Mouse (Mus musculus) adrenal gland, postnatal 4 days (tissue): ENCODE data around the gene Rpl19. TPM values are rescaled to one million over a fixed set of nuclear protein-coding genes. Genes with fewer than 3 reads are reported as not detected.

Source experiments
- DNase-seq, 2 experiments: peaks; one replicate each; pipeline ENCODE4 v3.0.0; 2021 to 2022; ENCODE audit warnings: low spot score in 2 of 2, mixed read lengths in 2 of 2
- total RNA-seq, 2 experiments: library from RNA; stranded (reverse); gene quantifications; 2 replicates each; pipeline ENCODE4 v1.2.3; 2021

Gene Rpl19
- total RNA-seq, 2 experiments from 2014 or later = 1,362 to 1,367 TPM

GRCm38 (mm10) chr11:97998074-97998793 lies 28.3 kb upstream of the Rpl19 start:
- DNase-seq = no peak

- no peak for DNase-seq
Measured at GRCm38 (mm10) chr11:97998898-97999608, 27.5 kb upstream of the Rpl19 start.

- DNase-seq = no peak
Measured at GRCm38 (mm10) chr11:97999748-98000147, 26.8 kb upstream of the Rpl19 start.

GRCm38 (mm10) chr11:98000378-98001140 lies 26.0 kb upstream of the Rpl19 start:
- DNase-seq = no peak

- DNase-seq = no peak
Measured at GRCm38 (mm10) chr11:98001351-98001824, 25.1 kb upstream of the Rpl19 start.

- DNase-seq = no peak
Measured at GRCm38 (mm10) chr11:98001986-98002385, 24.5 kb upstream of the Rpl19 start.

- peak; percentile 61 to 70 for DNase-seq
Measured at GRCm38 (mm10) chr11:98002627-98003026, 23.9 kb upstream of the Rpl19 start.

- no peak for DNase-seq
Measured at GRCm38 (mm10) chr11:98003171-98003671, 23.3 kb upstream of the Rpl19 start.

GRCm38 (mm10) chr11:98004161-98004560 lies 22.3 kb upstream of the Rpl19 start:
- DNase-seq = no peak

GRCm38 (mm10) chr11:98005076-98005475 lies 21.4 kb upstream of the Rpl19 start:
- no peak for DNase-seq

GRCm38 (mm10) chr11:98005686-98006085 lies 20.8 kb upstream of the Rpl19 start:
- DNase-seq = no peak

GRCm38 (mm10) chr11:98008087-98008486 lies 18.4 kb upstream of the Rpl19 start:
- DNase-seq = no peak

- no peak for DNase-seq
Measured at GRCm38 (mm10) chr11:98011716-98012115, 14.8 kb upstream of the Rpl19 start.

GRCm38 (mm10) chr11:98012831-98013230 lies 13.7 kb upstream of the Rpl19 start:
- no peak for DNase-seq

- no peak for DNase-seq
Measured at GRCm38 (mm10) chr11:98016177-98016576, 10.3 kb upstream of the Rpl19 start.

GRCm38 (mm10) chr11:98016824-98017223 lies 9.7 kb upstream of the Rpl19 start:
- DNase-seq = no peak

- no peak for DNase-seq
Measured at GRCm38 (mm10) chr11:98018222-98018621, 8.3 kb upstream of the Rpl19 start.

GRCm38 (mm10) chr11:98018858-98019641 lies 7.5 kb upstream of the Rpl19 start:
- no peak for DNase-seq

- no peak for DNase-seq
Measured at GRCm38 (mm10) chr11:98019883-98020610, 6.5 kb upstream of the Rpl19 start.

- no peak for DNase-seq
Measured at GRCm38 (mm10) chr11:98020710-98021109, 5.8 kb upstream of the Rpl19 start.
